Mouse (Mus musculus): ENCODE measurements around the gene Rufy2. TPM values are rescaled to one million over a fixed set of nuclear protein-coding genes. Genes with fewer than 3 reads are reported as not detected.

Rufy2 gene
- total RNA-seq, 2 experiments from 2014 or later: 91.8 to 97.3 TPM

DNA sequence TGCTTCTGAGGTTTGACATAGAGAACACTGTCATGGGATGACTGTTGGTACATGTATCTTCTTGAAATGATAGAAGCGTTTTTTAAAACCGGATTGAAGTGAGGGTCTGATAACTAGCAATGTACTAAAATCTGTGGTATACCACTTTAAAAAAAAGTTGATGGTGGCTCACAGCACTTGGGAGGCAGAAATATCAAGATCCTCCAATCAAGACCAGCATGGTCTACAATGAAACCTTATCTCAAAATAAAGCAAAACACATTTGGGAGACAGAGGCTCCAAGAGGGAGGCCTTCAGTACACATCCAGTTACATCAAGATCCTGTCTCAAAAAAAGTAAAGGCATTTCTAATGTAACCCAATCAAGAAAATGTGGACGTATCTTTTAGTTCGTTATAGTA, 41.7 kb downstream of the Rufy2 start:
- intact Hi-C loops (cut with DNase I): loop anchor here (5.0 to 10.0 kb wide), 6 partner anchors 46 to 534 kb away; partner anchors contain the start of genes Dnajc12, Herc4, Sirt1 and Vps26a
- peak overlapping the region; percentile 85 for H3K4me3 ChIP-seq

DNA sequence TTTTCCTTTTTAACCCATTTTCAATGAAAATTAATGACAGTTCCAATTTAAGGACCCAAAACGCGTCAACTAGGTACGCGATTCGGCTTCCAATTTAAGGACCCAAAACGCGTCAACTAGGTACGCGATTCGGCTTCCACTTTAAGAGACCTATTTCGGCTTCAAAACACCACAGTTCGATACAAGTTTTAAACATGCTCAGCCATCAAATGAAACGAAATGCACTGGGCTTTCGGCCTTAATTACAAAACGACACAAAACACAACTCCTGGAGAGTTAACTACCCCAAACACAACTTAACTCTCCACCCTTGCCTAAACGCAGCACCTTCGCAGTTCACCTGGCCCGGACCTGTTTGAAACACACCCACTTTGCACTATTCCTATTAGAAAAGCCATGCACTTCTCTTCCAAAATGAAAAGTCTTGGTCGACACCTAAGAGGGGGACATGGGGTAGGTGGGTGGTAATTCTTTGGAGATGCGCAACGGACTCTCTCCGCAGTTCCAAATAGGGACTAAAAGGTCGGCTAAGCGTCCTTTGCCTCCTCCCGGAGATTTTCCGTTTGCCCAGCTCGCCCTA, 42.6 kb downstream of the Rufy2 start:
- TF ChIP-seq CTCF (IDR thresholded peaks at IDR 0.05): no peak
- H3K27ac ChIP-seq: peak overlapping the region; percentile 100
- H3K4me3 ChIP-seq: peak overlapping the region; percentile 85
- no peak for DNase-seq (ENCODE audit: extremely low spot score in 1 of 2, low spot score in 2 of 2)
- intact Hi-C loops (cut with DNase I): loop anchor here (1.0 to 10.0 kb wide), 7 partner anchors 42 to 535 kb away; partner anchors contain the start of genes Dnajc12, Herc4, Rufy2 and Sirt1

More for the DNA sequence above, 41.7 kb downstream of the Rufy2 start:
- TF ChIP-seq CTCF (IDR thresholded peaks at IDR 0.05): no peak
- no peak overlapping the region for H3K27ac ChIP-seq
- DNase-seq (ENCODE audit: extremely low spot score in 1 of 2, low spot score in 2 of 2): no peak

DNA sequence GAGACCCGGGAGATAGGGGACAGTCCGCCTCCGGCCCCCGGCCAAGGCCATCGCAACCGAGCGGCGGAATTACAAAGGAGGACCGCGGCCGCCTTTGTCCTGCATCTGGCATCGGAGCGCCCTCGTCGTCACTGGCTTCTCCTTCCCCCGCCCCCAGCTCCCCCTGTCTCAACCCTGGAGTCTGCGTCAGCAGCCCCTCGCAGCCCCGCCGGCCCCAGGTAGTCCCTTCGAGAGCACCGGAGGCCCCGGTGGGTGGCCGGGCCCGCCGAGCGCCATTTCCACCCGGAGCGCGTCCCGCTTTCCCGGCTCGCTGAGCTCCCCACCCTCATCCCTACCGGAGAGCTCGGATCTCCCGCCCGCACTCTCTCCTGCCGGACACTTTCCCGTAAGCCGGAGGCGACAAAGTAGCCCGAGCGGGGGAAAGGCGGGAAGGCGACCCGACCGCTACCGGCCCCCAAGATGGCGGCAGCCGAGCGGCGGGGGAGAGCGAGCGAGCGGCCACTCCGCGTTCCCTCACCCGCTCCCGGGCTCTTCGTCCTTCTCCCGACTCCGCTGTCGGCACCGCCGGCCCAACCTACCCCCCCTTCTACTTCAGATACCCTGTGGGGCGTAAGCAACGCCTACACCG, 43.2 kb downstream of the Rufy2 start:
- peak overlapping the region; percentile 100 for H3K27ac ChIP-seq
- intact Hi-C loops (cut with DNase I): loop anchor here (1.0 to 10.0 kb wide), 7 partner anchors 43 to 536 kb away; partner anchors contain the start of genes Dnajc12, Herc4, Rufy2 and Sirt1
- peak; percentile 63 to 68 for DNase-seq (ENCODE audit: extremely low spot score in 1 of 2, low spot score in 2 of 2)
- TF ChIP-seq CTCF (IDR thresholded peaks at IDR 0.05): no peak
- H3K4me3 ChIP-seq: peak overlapping the region; percentile 85

DNA sequence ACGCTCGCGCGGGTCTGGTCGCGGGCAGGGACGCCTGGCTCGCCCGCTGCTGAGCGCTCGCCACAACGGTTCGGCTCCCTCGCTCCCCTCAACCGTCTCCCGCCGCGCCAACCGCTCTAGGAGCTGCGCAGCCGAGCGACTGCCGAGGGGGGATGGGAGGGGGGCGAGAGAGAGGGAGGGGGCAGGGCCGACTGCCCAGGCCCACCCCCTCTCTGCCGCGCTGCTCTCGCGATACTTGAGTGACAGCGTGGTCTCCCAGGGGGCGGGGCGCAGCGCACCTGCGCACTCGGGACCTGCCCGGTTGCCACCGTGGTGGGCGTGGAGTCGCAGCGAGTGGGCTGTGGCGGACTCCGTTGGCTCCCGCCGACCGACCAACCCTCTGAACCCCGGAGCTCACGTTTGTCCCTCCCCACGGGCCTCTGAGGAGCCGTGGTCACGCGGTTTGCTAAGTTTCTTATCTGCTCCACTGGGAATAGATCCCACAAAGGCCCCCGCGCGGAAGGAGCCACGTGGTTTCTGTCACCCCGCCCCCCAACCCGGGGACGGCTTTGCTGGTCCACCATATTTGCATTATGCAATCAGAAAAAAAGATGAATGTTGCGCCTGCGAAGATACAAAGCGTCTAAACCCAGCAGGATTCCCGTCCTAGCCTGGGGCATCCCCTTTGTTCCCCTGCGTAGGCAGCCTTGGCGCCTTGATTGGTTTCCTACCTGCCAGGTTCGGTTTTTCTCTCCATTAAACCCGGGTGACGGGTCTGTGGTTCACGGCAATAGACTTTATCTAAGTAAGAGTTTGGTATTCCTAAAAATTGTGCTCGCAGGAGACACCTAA, 43.9 kb downstream of the Rufy2 start, which contains the start of the genes Hnrnph3 and Pbld2:
Gene Hnrnph3, minus strand, starts transcription at position 469 of the 831 bp plus-strand sequence.
Gene Pbld2, plus strand, starts transcription at position 567 of the 831 bp plus-strand sequence.
- DNase-seq (ENCODE audit: extremely low spot score in 1 of 2, low spot score in 2 of 2): peak; percentile 98 to 99
- intact Hi-C loops (cut with DNase I): loop anchor here (1.0 to 10.0 kb wide), 8 partner anchors 43 to 537 kb away; partner anchors contain the start of genes Dnajc12, Herc4, Rufy2 and Sirt1
- Histone ChIP-seq H3K27ac (peak within 1 kb of the TSS; percentile 100), H3K4me3 (peak within 1 kb of the TSS; percentile 85)
- no peak for TF ChIP-seq CTCF (IDR thresholded peaks at IDR 0.05)

DNA sequence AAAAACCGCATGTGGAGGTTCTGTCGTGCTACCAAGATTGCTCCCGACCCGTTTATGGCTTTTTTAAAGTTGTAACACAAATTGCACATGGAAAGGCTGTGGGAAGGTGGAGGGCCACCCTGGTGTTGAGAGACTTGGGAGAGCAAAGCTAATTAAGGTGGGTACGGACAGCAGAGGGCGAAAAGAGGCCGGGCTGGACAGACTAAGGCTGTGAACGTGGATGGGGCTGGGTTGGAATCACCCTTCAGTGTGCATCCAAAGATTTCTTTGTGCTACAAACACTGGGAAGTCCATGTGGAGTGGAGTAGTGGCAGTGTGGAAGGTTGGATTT, 44.5 kb downstream of the Rufy2 start:
- Histone ChIP-seq H3K4me3 (peak overlapping the region; percentile 85), H3K27ac (peak overlapping the region; percentile 100)
- intact Hi-C loops (cut with DNase I): loop anchor here (1.0 to 10.0 kb wide), 7 partner anchors 43 to 537 kb away; partner anchors contain the start of genes Dnajc12, Herc4, Sirt1 and Vps26a
- TF ChIP-seq CTCF (IDR thresholded peaks at IDR 0.05): peak; percentile 36
- DNase-seq (ENCODE audit: extremely low spot score in 1 of 2, low spot score in 2 of 2): peak; percentile 48 to 55

DNA sequence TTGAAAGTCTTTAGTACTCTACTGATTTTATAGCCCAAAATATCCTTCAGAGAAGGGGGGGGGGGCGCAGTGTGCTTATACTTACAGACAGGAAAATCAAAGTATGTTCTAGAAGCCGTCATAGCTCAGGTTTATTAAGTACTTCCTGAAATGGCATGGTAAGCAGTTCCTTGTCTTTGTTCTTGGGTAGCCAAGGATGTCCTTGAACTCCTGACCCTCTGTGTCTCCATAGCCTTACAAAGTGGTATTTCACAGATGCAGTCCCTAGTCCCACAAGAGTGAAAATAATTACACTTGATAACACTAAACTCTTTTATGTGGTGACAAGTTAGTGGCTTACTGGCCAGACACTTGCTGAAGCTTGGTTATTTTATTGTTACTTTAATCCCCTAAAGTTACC, 45.0 kb downstream of the Rufy2 start:
- intact Hi-C loops (cut with DNase I): loop anchor here (10.0 kb wide), 3 partner anchors 90 to 360 kb away; partner anchors contain the start of genes Dnajc12, Herc4 and Sirt1
- Histone ChIP-seq H3K27ac (peak overlapping the region; percentile 100), H3K4me3 (peak overlapping the region; percentile 85)
- DNase-seq (ENCODE audit: extremely low spot score in 1 of 2, low spot score in 2 of 2): no peak
- TF ChIP-seq CTCF (IDR thresholded peaks at IDR 0.05): no peak

DNA sequence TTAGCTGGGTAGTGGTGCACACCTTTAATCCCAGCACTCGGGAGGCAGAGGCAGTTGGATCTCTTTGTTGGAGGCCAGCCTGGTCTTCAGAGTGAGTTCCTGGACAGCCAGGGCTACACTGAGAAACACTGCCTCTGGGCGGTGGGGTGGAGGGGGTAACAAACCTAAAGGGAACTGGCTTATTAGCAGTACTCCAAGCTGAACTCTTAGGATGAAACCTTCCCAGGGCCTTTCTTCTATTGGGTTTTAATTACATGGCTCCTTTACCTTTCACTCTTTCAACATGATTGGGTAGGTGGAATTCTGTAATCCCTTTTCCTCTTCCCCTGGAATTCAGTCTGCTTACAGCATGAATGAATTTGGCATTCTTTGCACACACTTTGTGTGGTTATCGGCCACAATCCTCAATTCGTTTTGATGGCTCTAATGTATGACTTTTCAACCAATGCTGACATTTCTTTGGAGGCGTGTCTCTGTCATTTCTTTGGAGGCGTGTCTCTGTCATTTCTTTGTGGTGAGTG, 45.5 kb downstream of the Rufy2 start:
- no peak for TF ChIP-seq CTCF (IDR thresholded peaks at IDR 0.05)
- intact Hi-C loops (cut with DNase I): loop anchor here (10.0 kb wide), 3 partner anchors 89 to 359 kb away; partner anchors contain the start of genes Dnajc12, Herc4 and Sirt1
- no peak for DNase-seq (ENCODE audit: extremely low spot score in 1 of 2, low spot score in 2 of 2)
- H3K27ac ChIP-seq: peak overlapping the region; percentile 50; the same call in 1 of the 2 replicates
- H3K4me3 ChIP-seq: no peak overlapping the region

DNA sequence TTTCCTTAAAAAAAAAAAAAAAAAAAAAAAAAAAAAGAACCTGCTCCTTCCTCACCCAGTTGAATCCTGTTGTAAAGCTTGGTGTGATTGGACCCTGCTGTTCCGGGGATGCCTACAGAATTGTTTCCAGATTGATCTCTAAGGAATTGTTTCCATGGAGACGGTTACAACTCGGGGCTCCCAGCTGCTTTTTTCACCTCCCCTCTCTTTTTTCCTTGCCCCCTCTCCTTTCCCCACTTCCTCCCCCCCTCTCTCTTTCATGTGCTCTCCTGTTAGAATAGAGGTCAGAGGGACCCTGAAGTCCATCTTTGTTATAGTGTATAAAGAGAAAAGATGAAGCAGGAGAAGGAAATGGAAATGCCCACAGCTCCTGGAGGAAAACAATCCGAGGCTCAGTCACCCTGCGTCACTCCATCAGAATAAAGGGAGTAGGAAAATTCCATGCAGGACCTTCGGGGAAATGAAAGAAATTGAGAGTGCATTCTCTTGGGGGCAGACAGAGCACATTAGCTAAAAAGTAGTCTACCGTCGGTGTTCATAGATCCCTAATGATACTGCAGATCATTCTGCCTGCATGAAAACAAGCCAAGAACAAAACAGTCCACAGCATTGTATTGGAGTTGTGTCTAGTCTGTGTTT, 46.3 kb downstream of the Rufy2 start:
- H3K4me3 ChIP-seq: no peak overlapping the region
- intact Hi-C loops (cut with DNase I): loop anchor here (10.0 kb wide), 3 partner anchors 89 to 359 kb away; partner anchors contain the start of genes Dnajc12, Herc4 and Sirt1
- no peak for TF ChIP-seq CTCF (IDR thresholded peaks at IDR 0.05)
- H3K27ac ChIP-seq: peak overlapping the region; percentile 50
- DNase-seq (ENCODE audit: extremely low spot score in 1 of 2, low spot score in 2 of 2): no peak

DNA sequence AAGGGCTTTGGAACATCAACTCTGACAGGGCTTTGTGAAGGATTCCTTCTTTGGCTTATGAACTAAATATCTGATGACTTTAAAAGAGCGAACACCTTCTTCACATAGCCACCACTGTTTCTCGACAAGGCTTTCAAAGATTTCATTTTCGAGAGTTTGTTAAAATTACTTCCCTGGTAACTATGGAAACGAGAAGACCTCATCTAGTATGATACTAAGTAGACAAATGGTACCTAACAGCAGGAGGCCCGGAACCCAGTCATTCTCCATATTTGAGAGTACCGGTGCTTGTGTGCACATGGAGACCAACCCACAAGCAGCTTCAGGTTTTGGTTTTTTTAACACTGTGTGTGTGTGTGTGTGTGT, 46.8 kb downstream of the Rufy2 start:
- TF ChIP-seq CTCF (IDR thresholded peaks at IDR 0.05): no peak
- Histone ChIP-seq H3K4me3 (no peak overlapping the region), H3K27ac (peak overlapping the region; percentile 50; the same call in 1 of the 2 replicates)
- intact Hi-C loops (cut with DNase I): loop anchor here (10.0 kb wide), 3 partner anchors 88 to 358 kb away; partner anchors contain the start of genes Dnajc12, Herc4 and Sirt1
- no peak for DNase-seq (ENCODE audit: extremely low spot score in 1 of 2, low spot score in 2 of 2)

DNA sequence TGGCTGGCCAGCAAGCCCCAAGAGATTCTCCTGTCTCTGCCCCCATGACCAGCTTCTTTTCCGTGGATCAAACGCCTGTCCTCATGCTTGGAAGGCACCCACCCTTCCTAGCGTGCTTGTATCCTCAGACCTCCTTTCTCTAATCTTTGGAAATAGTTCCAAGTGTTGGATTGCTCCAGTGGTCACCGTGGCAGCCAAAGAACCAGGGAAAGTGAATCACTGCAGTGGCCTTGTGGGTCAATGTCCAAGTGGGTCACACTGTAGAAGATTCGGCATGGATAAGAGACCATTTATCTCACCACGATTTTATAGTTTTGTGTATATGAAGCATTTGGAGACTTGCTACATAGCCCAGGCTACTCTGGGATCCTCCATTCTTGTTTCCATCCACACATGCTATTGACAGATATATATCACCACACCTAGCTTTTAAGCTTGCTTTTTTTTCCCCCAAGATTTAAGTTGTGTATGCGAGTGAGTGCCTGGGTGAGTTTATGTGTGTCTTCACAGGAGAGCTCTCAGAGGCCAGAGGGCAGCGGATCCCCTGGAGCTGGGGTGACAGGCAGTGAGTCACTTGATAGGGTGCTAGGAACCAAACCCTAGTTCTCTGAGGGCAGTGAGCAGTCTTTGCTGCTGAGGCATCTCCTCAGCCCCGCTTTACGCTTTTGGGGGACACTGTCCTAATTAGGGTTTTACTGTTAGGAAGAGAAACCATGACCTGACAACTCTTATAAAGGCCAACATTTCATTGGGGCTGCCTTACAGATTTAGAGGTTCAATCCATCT, 47.5 kb downstream of the Rufy2 start:
- no peak overlapping the region for H3K27ac ChIP-seq
- no peak overlapping the region for H3K4me3 ChIP-seq
- no peak for TF ChIP-seq CTCF (IDR thresholded peaks at IDR 0.05)
- DNase-seq (ENCODE audit: extremely low spot score in 1 of 2, low spot score in 2 of 2): no peak
- intact Hi-C loops (cut with DNase I): loop anchor here (10.0 kb wide), 3 partner anchors 87 to 357 kb away; partner anchors contain the start of genes Dnajc12, Herc4 and Sirt1
